Mouse (Mus musculus) heart, embryonic 12.5 days (tissue): ENCODE measurements around the gene Rln3. TPM values are rescaled to one million over a fixed set of nuclear protein-coding genes. Genes with fewer than 3 reads are reported as not detected.

Experiments used
- ATAC-seq: fragments of 200-750 bp; cut with Nextera tagmentation; 2 replicates; pipeline ENCODE4 v1.8.0; 2017; ENCODE audit warnings: moderate TSS enrichment, moderate library complexity; ENCODE audit not compliant: insufficient number of reproducible peaks, low FRiP score
- H3K27ac ChIP-seq: fragments of 300-500 bp; sonication (generic); 2 replicates; pipeline ENCODE4 v1.5.1; 2016; ENCODE audit warnings: mild to moderate bottlenecking, moderate library complexity; ENCODE audit not compliant: poor library complexity, severe bottlenecking
- H3K27me3 ChIP-seq: fragments of 300-500 bp; sonication (generic); replicated peaks from 2 replicates; pipeline ENCODE4 v1.6.1; 2016; ENCODE audit warnings: mild to moderate bottlenecking, moderate library complexity
- H3K36me3 ChIP-seq: fragments of 300-500 bp; sonication (generic); 2 replicates; pipeline ENCODE4 v1.6.1; 2016; ENCODE audit warnings: mild to moderate bottlenecking, moderate library complexity
- H3K4me1 ChIP-seq: fragments of 300-500 bp; sonication (generic); replicated peaks from 2 replicates; pipeline ENCODE4 v1.6.1; 2016; ENCODE audit warnings: mild to moderate bottlenecking
- H3K4me2 ChIP-seq: fragments of 300-500 bp; sonication (generic); 2 replicates; pipeline ENCODE4 v1.6.1; 2016; ENCODE audit warnings: mild to moderate bottlenecking, moderate library complexity
- H3K4me3 ChIP-seq: fragments of 300-500 bp; sonication (generic); 2 replicates; pipeline ENCODE4 v1.5.1; 2016; ENCODE audit warnings: mild to moderate bottlenecking
- H3K9ac ChIP-seq: fragments of 300-500 bp; sonication (generic); 2 replicates; pipeline ENCODE4 v1.6.1; 2016; ENCODE audit warnings: mild to moderate bottlenecking, moderate library complexity
- H3K9me3 ChIP-seq: fragments of 300-500 bp; sonication (generic); replicated peaks from 2 replicates; pipeline ENCODE4 v1.6.1; 2016; ENCODE audit warnings: mild to moderate bottlenecking, moderate library complexity
- WGBS: fragments of 180-500 bp; shearing (Covaris S2); methylation state at CpG from one replicate; pipeline ENCODE4 v1.1.7; 2016; 5-methylcytosine and 5-hydroxymethylcytosine counted together
- polyA plus RNA-seq: library from polyadenylated mRNA; unstranded; fragments of >200 nt; fragmentation: Nextera tagmentation; extraction: Ambion mirVana; gene quantifications from 2 replicates; pipeline ENCODE4 v1.2.1, GENCODE M21; 2016

Gene Rln3
- not detected in 2 replicates for polyA plus RNA-seq

- Histone ChIP-seq H3K9me3 (0 out of 2 replicates have a peak, but pooled peaks cover 3% of the 10 kb centered on the region), H3K27me3 (peaks cover 48% of the 10 kb centered on the region), H3K27ac (no peak within 1 kb of the TSS), H3K4me3 (peak within 1 kb of the TSS; percentile 8; the same call in 1 of the 2 replicates), H3K36me3 (no peaks in the 10 kb centered on the region), H3K9ac (no peak within 1 kb of the TSS; the same call in 1 of the 2 replicates), H3K4me1 (peaks cover 22% of the 10 kb centered on the region), H3K4me2 (peak within 1 kb of the TSS; percentile 51)
- no peak for ATAC-seq
- 3% methylated on average over 9 of the region's 9 CpGs for WGBS
These were observed at the start of gene Rln3 for GRCm38 (mm10) chr8:84044900-84045299. Gene Rln3 (minus strand): TSS chr8:84045000.

- ATAC-seq = no peak
- WGBS = 91% methylated on average over 8 of the region's 8 CpGs
- Histone ChIP-seq H3K27ac (no peak overlapping the region), H3K9me3 (no peaks in the 10 kb centered on the region), H3K27me3 (no peaks in the 10 kb centered on the region), H3K36me3 (peaks cover 89% of the 10 kb centered on the region), H3K9ac (no peak overlapping the region), H3K4me1 (no peaks in the 10 kb centered on the region), H3K4me2 (no peak overlapping the region), H3K4me3 (no peak overlapping the region)
These were observed 45.8 kb upstream of the Rln3 start for GRCm38 (mm10) chr8:84090585-84090984.

- H3K36me3 ChIP-seq = peaks cover 89% of the 10 kb centered on the region
- no peak overlapping the region for H3K4me3 ChIP-seq
- H3K4me1 ChIP-seq = no peaks in the 10 kb centered on the region
- 81% methylated on average over 9 of the region's 9 CpGs for WGBS
- no peaks in the 10 kb centered on the region for H3K27me3 ChIP-seq
- no peak overlapping the region for H3K9ac ChIP-seq
- H3K9me3 ChIP-seq = no peaks in the 10 kb centered on the region
- ATAC-seq = no peak
- H3K27ac ChIP-seq = no peak overlapping the region
- no peak overlapping the region for H3K4me2 ChIP-seq
These were observed 44.5 kb upstream of the Rln3 start for GRCm38 (mm10) chr8:84089277-84089676.

DNA sequence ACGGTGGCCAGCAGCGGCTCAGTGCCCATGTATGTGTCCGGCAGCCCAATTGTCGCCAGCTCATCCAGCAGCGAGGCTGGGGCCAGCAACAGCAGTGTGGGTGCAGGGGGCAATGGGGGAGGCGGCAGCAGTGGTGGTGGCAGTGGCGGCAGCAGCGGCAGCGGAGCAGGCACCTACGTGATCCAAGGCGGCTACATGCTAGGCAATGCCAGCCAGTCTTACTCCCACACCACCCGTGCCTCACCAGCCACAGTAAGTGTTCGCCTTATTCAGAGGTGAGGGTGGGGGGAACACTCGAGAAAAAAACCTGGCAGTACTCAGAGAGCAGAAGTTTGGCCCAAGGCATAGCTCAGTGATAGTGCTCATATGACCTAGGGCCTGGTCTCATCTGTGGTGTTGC is 43.0 kb upstream of the Rln3 start:
- ATAC-seq = no peak
- Histone ChIP-seq H3K9me3 (no peaks in the 10 kb centered on the region), H3K4me3 (no peak overlapping the region), H3K4me2 (no peak overlapping the region), H3K27ac (no peak overlapping the region), H3K9ac (no peak overlapping the region), H3K4me1 (no peaks in the 10 kb centered on the region), H3K27me3 (no peaks in the 10 kb centered on the region), H3K36me3 (peaks cover 89% of the 10 kb centered on the region)
- WGBS = 92% methylated on average over 14 of the region's 14 CpGs

DNA sequence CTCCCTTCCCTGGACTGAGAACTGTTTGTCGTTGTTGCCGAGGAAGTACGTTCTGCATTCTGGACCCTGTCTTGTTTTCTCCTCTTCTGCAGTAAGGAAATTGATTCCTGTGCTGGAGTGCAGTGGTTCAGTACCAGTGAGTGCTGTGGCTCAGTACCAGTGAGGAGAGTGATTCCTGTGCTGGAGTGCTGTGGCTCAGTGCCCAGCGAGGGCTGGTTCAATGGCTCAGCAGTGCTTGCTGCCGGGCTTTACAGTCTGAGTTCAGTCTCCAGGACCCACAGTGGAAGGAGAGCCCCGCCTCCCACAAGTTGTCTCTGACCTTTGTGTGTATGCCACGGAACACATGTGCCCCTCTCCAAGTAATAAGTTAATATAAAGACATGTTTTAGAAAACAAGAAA is 42.4 kb upstream of the Rln3 start:
- Histone ChIP-seq H3K9me3 (no peaks in the 10 kb centered on the region), H3K4me2 (no peak overlapping the region), H3K27ac (no peak overlapping the region), H3K4me1 (no peaks in the 10 kb centered on the region), H3K9ac (no peak overlapping the region), H3K27me3 (no peaks in the 10 kb centered on the region), H3K4me3 (no peak overlapping the region), H3K36me3 (peaks cover 89% of the 10 kb centered on the region)
- no peak for ATAC-seq
- WGBS = 87% methylated on average over 7 of the region's 7 CpGs

DNA sequence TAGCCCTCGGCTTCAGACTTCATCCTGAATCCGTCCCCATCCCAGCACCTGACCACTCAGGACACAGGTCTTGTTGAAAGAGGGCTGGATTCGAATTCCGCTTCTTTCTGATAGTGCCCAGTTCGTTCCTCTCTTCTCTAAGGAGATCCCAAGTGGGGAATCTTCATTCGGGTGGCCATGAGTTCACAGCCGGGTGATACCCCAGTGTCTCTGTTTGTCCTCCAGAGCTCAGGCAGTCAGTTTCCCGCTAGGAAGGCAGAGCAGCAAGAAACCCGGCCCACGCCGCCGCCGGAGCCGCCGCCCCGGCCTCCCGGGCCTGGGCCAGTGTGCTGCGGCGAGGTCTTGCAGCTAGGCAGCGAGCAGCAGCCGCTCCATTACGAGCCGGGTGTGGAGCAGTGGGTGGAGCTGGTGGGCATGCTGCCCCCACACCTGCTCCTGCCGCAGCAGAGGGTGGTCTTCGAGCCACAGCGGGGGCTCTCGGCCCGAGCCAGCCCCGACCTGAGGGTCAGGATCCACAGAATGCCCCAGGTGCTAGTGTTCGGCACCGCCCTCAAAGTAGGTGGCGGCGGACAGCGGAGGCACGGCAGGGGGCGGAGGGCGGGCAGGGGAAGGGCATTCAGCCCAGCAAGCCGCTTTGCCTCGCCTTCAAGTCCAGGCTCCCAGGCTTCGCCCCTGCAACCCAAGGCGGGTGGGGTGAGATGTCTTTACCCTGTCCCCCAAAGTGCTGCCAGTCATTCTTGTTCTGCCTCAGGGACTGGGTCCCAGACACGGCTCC is 39.7 kb upstream of the Rln3 start:
- no peak for ATAC-seq
- Histone ChIP-seq H3K9me3 (no peaks in the 10 kb centered on the region), H3K36me3 (peaks cover 90% of the 10 kb centered on the region), H3K9ac (no peak overlapping the region; the same call in 1 of the 2 replicates), H3K4me2 (peak overlapping the region; percentile 25), H3K27me3 (no peaks in the 10 kb centered on the region), H3K4me3 (no peak overlapping the region), H3K27ac (no peak overlapping the region), H3K4me1 (no peaks in the 10 kb centered on the region)
- WGBS = 58% methylated on average over 42 of the region's 42 CpGs

GRCm38 (mm10) chr8:84083829-84084241 is 39.0 kb upstream of the Rln3 start:
- ATAC-seq = no peak
- peaks cover 84% of the 10 kb centered on the region for H3K36me3 ChIP-seq
- H3K4me1 ChIP-seq = peaks cover 6% of the 10 kb centered on the region; the same call in 1 of the 2 replicates
- H3K27me3 ChIP-seq = no peaks in the 10 kb centered on the region
- H3K9ac ChIP-seq = no peak overlapping the region
- no peaks in the 10 kb centered on the region for H3K9me3 ChIP-seq
- no peak overlapping the region for H3K4me2 ChIP-seq
- no peak overlapping the region for H3K27ac ChIP-seq
- no peak overlapping the region for H3K4me3 ChIP-seq
- WGBS = 35% methylated on average over 8 of the region's 8 CpGs

GRCm38 (mm10) chr8:84079206-84079605 is 34.4 kb upstream of the Rln3 start:
- WGBS = 57% methylated on average over 5 of the region's 5 CpGs
- Histone ChIP-seq H3K27me3 (no peaks in the 10 kb centered on the region), H3K9ac (no peak overlapping the region), H3K4me2 (no peak overlapping the region), H3K4me1 (peaks cover 10% of the 10 kb centered on the region; the same call in 1 of the 2 replicates), H3K27ac (no peak overlapping the region), H3K9me3 (no peaks in the 10 kb centered on the region), H3K4me3 (no peak overlapping the region), H3K36me3 (peaks cover 65% of the 10 kb centered on the region)
- no peak for ATAC-seq

DNA sequence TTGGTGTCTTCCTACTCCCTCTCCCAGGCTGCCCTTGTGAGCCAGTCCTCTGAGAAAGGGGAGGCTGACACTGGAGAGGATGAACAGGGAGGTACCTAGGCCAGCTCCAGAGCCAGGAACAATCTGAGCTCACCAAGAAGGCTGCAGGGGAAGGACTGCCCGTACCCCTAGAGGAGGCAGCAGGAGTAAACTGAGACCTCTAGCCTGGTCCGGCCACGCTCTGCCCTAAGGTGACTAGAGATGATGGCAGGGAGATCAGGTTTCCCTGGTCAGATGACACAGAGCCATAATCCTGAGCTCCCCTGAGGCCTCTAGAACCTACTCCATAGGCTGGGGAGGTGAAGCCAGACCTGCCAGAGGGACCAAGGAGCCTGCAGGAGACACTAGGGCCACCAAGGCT is 32.0 kb upstream of the Rln3 start:
- Histone ChIP-seq H3K36me3 (peaks cover 45% of the 10 kb centered on the region), H3K4me2 (no peak overlapping the region), H3K27ac (no peak overlapping the region), H3K4me1 (peaks cover 20% of the 10 kb centered on the region), H3K4me3 (no peak overlapping the region), H3K9ac (no peak overlapping the region), H3K9me3 (no peaks in the 10 kb centered on the region), H3K27me3 (no peaks in the 10 kb centered on the region)
- WGBS = 78% methylated on average over 3 of the region's 3 CpGs
- ATAC-seq = no peak

GRCm38 (mm10) chr8:84076412-84076811 is 31.6 kb upstream of the Rln3 start:
- no peak overlapping the region for H3K4me3 ChIP-seq
- no peaks in the 10 kb centered on the region for H3K27me3 ChIP-seq
- H3K9ac ChIP-seq = no peak overlapping the region
- WGBS = 52% methylated on average over 1 of the region's 1 CpGs
- H3K4me1 ChIP-seq = peaks cover 24% of the 10 kb centered on the region
- no peaks in the 10 kb centered on the region for H3K9me3 ChIP-seq
- H3K36me3 ChIP-seq = peaks cover 42% of the 10 kb centered on the region
- ATAC-seq = no peak
- no peak overlapping the region for H3K4me2 ChIP-seq
- no peak overlapping the region for H3K27ac ChIP-seq

DNA sequence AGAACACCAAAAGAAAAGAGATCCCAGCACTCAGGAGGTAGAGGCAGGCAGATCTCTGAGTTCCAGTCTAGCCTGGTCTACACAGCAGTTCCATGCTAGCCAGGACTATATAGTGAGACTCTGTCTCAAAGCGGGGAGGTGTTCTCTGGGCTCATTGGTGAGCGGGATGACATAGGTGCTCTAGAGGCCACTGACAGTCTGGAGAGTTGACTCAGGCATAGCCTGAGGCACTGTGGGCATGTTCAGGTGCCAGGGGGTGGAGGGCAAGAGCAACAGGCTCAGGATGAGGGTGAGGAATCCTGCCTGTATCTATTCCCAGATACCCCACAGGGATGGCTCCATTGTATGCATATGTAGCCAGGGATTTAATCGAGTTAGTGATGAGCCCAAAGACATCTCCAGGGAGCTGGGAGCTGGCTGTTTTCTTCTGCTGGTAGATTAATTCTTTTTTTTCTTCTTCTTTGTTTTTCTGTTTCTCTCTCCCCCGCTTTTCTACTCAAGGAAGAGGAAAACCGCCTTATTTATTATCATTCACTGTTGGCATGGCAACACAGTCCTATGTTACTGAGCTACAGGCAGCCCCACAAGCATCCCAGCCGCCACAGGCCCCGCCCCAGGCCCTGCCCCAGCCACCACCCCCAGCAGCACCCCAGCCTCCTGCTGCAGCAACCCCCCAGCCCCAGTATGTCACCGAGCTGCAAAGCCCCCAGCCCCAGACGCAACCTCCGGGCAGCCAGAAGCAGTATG is 28.6 kb upstream of the Rln3 start:
- Histone ChIP-seq H3K9ac (no peak overlapping the region), H3K9me3 (no peaks in the 10 kb centered on the region), H3K4me1 (peaks cover 35% of the 10 kb centered on the region), H3K36me3 (peaks cover 25% of the 10 kb centered on the region), H3K4me2 (no peak overlapping the region), H3K27ac (no peak overlapping the region), H3K27me3 (no peaks in the 10 kb centered on the region), H3K4me3 (no peak overlapping the region)
- no peak for ATAC-seq
- 70% methylated on average over 10 of the region's 10 CpGs for WGBS
